Mouse (Mus musculus): Measurements from ENCODE around the gene Tmem236. TPM values are rescaled to one million over a fixed set of nuclear protein-coding genes. Genes with fewer than 3 reads are reported as not detected.
"Not testable (repeated sequence)": the region's sequence is repeated elsewhere in the genome, so short reads cannot be mapped to it uniquely, and the experiment has no call there.

Tmem236 gene
- polyA plus RNA-seq, 1 experiment = not detected

DNA sequence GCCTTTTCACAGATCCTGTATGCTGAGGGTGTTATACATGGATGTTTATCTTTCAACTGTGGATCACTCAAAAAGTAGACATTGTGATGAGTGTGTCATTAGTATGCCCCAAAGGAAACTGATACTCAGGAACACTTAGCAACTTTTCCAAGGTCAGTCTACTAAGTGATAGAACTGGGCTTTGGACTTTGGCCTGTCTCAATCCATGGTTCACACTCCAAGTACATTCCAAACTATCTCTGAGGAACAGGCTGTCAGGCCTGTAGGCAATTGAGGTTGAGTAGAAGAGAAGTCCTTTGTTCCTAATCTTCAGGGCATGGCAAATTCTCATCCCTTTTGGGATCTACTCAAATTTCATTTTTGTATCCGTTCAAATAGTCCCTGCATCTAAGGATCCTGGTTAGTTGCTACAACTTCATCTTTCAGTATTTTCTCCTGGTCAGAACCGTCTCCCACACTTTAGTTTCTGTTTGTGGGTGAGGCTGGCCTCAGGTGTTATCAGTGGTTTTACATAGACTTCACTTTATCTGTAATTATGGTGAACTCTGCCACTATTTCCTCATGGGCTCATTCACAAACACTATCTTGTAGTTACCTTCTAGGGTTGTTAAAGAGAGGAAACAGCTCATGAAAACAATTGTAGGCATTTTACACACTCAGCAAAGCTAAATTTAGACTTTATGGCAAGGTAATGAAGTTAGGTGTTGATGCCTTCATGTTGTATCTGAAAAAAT, 2.3 kb downstream of the Tmem236 start:
- H3K4me1 ChIP-seq (ENCODE audit: control insufficient read depth, insufficient read depth, low read length) = no peaks in the 10 kb centered on the region
- H3K9ac ChIP-seq (ENCODE audit: low read depth, poor library complexity, severe bottlenecking) = no peak overlapping the region
- no peak overlapping the region for H3K27ac ChIP-seq (ENCODE audit: insufficient read depth, low read length)
- TF ChIP-seq CTCF (IDR thresholded peaks at IDR 0.05; ENCODE audit: low read depth, low read length) = no peak
- TF ChIP-seq EP300 (IDR thresholded peaks at IDR 0.05; ENCODE audit: insufficient read depth, low read depth, low read length) = no peak
- TF ChIP-seq POLR2A (IDR thresholded peaks at IDR 0.05; ENCODE audit: insufficient read depth, low read length) = no peak
- H3K27me3 ChIP-seq (ENCODE audit: control insufficient read depth, insufficient read depth, low read length, poor library complexity, severe bottlenecking) = no peaks in the 10 kb centered on the region
- no peaks in the 10 kb centered on the region for H3K9me3 ChIP-seq (replicated peaks; ENCODE audit: control insufficient read depth, insufficient read depth, low read length, poor library complexity, severe bottlenecking)
- H3K36me3 ChIP-seq (ENCODE audit: control insufficient read depth, insufficient read depth, low read length, poor library complexity, severe bottlenecking) = no peaks in the 10 kb centered on the region
- H3K4me3 ChIP-seq (ENCODE audit: low read depth, low read length) = no peak overlapping the region

DNA sequence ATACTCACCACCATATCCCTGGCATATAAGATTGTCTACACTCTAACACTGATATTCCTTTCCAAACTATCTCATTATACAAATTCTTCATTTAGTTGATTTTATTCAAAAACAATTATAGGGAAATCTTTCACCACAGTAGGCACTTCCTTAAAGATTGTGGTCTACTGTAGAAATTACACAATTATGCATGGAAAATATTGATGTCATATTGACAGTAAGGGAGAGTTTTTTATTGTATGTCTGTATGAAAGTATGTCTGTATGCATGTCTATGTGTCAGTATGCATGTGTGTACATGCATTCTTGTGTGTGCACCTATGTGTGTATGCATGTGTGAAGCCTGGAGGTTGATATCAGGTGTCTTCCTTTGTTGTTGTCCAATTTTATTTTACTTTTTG, 10.1 kb downstream of the Tmem236 start:
- no peak for TF ChIP-seq POLR2A (IDR thresholded peaks at IDR 0.05; ENCODE audit: insufficient read depth, low read length)
- TF ChIP-seq CTCF (IDR thresholded peaks at IDR 0.05; ENCODE audit: low read depth, low read length) = no peak
- TF ChIP-seq EP300 (IDR thresholded peaks at IDR 0.05; ENCODE audit: insufficient read depth, low read depth, low read length) = no peak
- Histone ChIP-seq H3K4me1 (ENCODE audit: control insufficient read depth, insufficient read depth, low read length) (no peaks in the 10 kb centered on the region), H3K27me3 (ENCODE audit: control insufficient read depth, insufficient read depth, low read length, poor library complexity, severe bottlenecking) (no peaks in the 10 kb centered on the region), H3K9ac (ENCODE audit: low read depth, poor library complexity, severe bottlenecking) (no peak overlapping the region), H3K27ac (ENCODE audit: insufficient read depth, low read length) (no peak overlapping the region), H3K36me3 (ENCODE audit: control insufficient read depth, insufficient read depth, low read length, poor library complexity, severe bottlenecking) (no peaks in the 10 kb centered on the region), H3K9me3 (replicated peaks; ENCODE audit: control insufficient read depth, insufficient read depth, low read length, poor library complexity, severe bottlenecking) (no peaks in the 10 kb centered on the region), H3K4me3 (ENCODE audit: low read depth, low read length) (no peak overlapping the region)

DNA sequence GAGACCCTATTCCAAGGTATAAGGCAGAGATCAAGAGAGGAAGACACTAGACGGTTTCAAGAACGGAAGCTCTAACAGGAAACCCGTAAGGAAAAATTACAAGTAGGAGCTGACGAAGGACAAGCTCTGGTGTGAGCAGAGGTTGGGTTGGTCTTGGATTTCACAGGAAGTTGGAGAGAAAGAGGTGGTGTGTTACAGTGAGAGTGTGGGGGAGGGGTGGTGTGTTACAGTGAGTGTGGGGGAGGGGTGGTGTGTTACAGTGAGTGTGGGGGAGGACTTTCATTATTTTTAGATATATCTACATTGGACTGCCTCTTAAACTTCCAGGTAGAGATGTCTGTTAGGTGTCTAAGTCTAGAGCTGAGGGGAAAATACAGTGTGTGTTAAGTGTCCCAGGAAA, 16.4 kb downstream of the Tmem236 start:
- H3K4me3 ChIP-seq (ENCODE audit: low read depth, low read length) = no peak overlapping the region
- no peaks in the 10 kb centered on the region; the same call in 1 of the 2 replicates for H3K27me3 ChIP-seq (ENCODE audit: control insufficient read depth, insufficient read depth, low read length, poor library complexity, severe bottlenecking)
- no peaks in the 10 kb centered on the region for H3K9me3 ChIP-seq (replicated peaks; ENCODE audit: control insufficient read depth, insufficient read depth, low read length, poor library complexity, severe bottlenecking)
- no peaks in the 10 kb centered on the region for H3K36me3 ChIP-seq (ENCODE audit: control insufficient read depth, insufficient read depth, low read length, poor library complexity, severe bottlenecking)
- TF ChIP-seq POLR2A (IDR thresholded peaks at IDR 0.05; ENCODE audit: insufficient read depth, low read length) (no peak), EP300 (IDR thresholded peaks at IDR 0.05; ENCODE audit: insufficient read depth, low read depth, low read length) (no peak), CTCF (IDR thresholded peaks at IDR 0.05; ENCODE audit: low read depth, low read length) (no peak)
- no peaks in the 10 kb centered on the region for H3K4me1 ChIP-seq (ENCODE audit: control insufficient read depth, insufficient read depth, low read length)
- H3K9ac ChIP-seq (ENCODE audit: low read depth, poor library complexity, severe bottlenecking) = no peak overlapping the region
- H3K27ac ChIP-seq (ENCODE audit: insufficient read depth, low read length) = no peak overlapping the region

DNA sequence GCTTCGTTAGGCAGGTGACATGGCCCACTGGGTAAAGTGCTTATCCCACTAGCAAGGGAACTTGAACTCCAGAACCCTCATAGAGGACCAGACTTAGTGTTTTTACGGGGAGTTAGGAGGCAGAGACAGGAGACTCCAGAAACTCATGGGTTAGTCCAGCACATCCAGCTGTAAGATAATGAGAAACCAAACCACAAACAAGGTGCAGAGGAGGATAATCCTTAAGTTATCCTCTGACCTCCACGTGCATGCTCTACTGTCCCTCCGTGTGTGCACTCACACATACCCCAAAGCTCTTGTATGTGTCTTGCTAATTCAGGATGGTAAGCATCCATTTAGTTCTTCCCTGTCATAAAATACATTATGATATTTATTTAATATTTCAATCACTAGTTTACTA, 17.3 kb downstream of the Tmem236 start:
- no peak overlapping the region for H3K27ac ChIP-seq (ENCODE audit: insufficient read depth, low read length)
- H3K9ac ChIP-seq (ENCODE audit: low read depth, poor library complexity, severe bottlenecking) = no peak overlapping the region
- no peaks in the 10 kb centered on the region for H3K36me3 ChIP-seq (ENCODE audit: control insufficient read depth, insufficient read depth, low read length, poor library complexity, severe bottlenecking)
- no peaks in the 10 kb centered on the region for H3K4me1 ChIP-seq (ENCODE audit: control insufficient read depth, insufficient read depth, low read length)
- TF ChIP-seq CTCF (IDR thresholded peaks at IDR 0.05; ENCODE audit: low read depth, low read length) (no peak), EP300 (IDR thresholded peaks at IDR 0.05; ENCODE audit: insufficient read depth, low read depth, low read length) (no peak), POLR2A (IDR thresholded peaks at IDR 0.05; ENCODE audit: insufficient read depth, low read length) (no peak)
- no peaks in the 10 kb centered on the region; the same call in 1 of the 2 replicates for H3K27me3 ChIP-seq (ENCODE audit: control insufficient read depth, insufficient read depth, low read length, poor library complexity, severe bottlenecking)
- no peak overlapping the region for H3K4me3 ChIP-seq (ENCODE audit: low read depth, low read length)
- H3K9me3 ChIP-seq (replicated peaks; ENCODE audit: control insufficient read depth, insufficient read depth, low read length, poor library complexity, severe bottlenecking) = no peaks in the 10 kb centered on the region

DNA sequence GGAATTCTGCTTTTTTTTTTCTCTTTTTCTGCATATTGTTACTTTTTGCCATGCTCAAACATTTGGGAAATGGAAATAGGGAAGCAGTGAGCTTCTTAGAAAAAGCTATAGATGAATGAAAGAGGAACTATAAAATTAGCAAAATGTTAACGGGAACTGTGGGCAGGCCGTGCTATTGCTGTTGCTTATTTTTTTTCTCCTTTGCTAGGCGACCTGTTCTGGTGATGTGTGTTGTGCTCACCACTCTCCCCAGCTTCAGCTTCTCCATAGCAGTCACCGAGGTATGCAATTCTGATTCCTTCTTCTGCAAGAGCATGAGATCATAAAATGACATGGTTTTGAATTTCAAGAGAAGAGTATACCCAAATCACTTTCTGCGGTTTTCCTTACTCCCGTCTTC, 17.7 kb downstream of the Tmem236 start:
- H3K27me3 ChIP-seq (ENCODE audit: control insufficient read depth, insufficient read depth, low read length, poor library complexity, severe bottlenecking) = no peaks in the 10 kb centered on the region; the same call in 1 of the 2 replicates
- no peaks in the 10 kb centered on the region for H3K9me3 ChIP-seq (replicated peaks; ENCODE audit: control insufficient read depth, insufficient read depth, low read length, poor library complexity, severe bottlenecking)
- no peaks in the 10 kb centered on the region for H3K36me3 ChIP-seq (ENCODE audit: control insufficient read depth, insufficient read depth, low read length, poor library complexity, severe bottlenecking)
- H3K27ac ChIP-seq (ENCODE audit: insufficient read depth, low read length) = no peak overlapping the region
- no peak overlapping the region for H3K4me3 ChIP-seq (ENCODE audit: low read depth, low read length)
- no peak overlapping the region for H3K9ac ChIP-seq (ENCODE audit: low read depth, poor library complexity, severe bottlenecking)
- no peaks in the 10 kb centered on the region for H3K4me1 ChIP-seq (ENCODE audit: control insufficient read depth, insufficient read depth, low read length)
- TF ChIP-seq CTCF (IDR thresholded peaks at IDR 0.05; ENCODE audit: low read depth, low read length) (no peak), POLR2A (IDR thresholded peaks at IDR 0.05; ENCODE audit: insufficient read depth, low read length) (no peak), EP300 (IDR thresholded peaks at IDR 0.05; ENCODE audit: insufficient read depth, low read depth, low read length) (no peak)

DNA sequence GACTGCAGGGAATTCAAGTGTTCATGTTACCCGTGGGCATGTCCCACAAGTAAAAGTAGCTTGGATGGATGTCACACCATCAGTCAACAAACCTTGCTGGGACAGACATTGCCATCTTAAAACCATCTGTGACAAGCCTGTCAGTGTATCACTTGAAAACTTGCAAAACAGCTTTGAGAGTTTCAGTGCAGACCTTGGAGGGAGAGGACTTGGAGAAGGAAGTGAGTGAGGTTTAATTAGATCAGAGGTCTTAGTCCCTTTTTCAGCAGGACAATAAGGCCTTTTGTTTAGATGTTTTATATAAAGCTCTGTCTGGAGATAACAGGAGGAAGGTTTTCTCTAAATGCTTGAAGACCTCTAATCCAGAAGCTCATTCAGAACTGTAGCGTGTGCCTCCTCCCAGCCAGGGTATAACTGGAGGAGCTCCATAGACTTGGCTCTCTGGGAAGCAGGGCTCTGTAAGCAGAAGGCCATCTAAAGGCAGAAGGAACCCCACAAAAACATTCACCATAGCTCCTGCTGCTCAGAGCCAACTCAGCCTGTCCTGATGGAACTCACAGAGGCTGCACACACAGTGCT, 24.1 kb downstream of the Tmem236 start:
- H3K4me3 ChIP-seq (ENCODE audit: low read depth, low read length); H3K27me3 ChIP-seq (ENCODE audit: control insufficient read depth, insufficient read depth, low read length, poor library complexity, severe bottlenecking); H3K36me3 ChIP-seq (ENCODE audit: control insufficient read depth, insufficient read depth, low read length, poor library complexity, severe bottlenecking); H3K27ac ChIP-seq (ENCODE audit: insufficient read depth, low read length); H3K4me1 ChIP-seq (ENCODE audit: control insufficient read depth, insufficient read depth, low read length); H3K9ac ChIP-seq (ENCODE audit: low read depth, poor library complexity, severe bottlenecking); H3K9me3 ChIP-seq (replicated peaks; ENCODE audit: control insufficient read depth, insufficient read depth, low read length, poor library complexity, severe bottlenecking): not testable (repeated sequence)

Measured in ES-Bruce4 (cell line).